Mouse (Mus musculus) kidney, postnatal 0 days (tissue): ENCODE measurements around the gene Ccdc186. TPM values are rescaled to one million over a fixed set of nuclear protein-coding genes. Genes with fewer than 3 reads are reported as not detected.

ENCODE experiments used
- ATAC-seq: fragments of 200-750 bp; cut with Nextera tagmentation; replicated peaks from 2 replicates; pipeline ENCODE4 v1.8.0; 2017; ENCODE audit warnings: low read depth, moderate number of reproducible peaks, moderate TSS enrichment, moderate library complexity; ENCODE audit not compliant: low FRiP score
- DNase-seq: peaks from one replicate; pipeline ENCODE4 v3.0.0-alpha.2; 2016; ENCODE audit warnings: low spot score
- H3K27ac ChIP-seq: fragments of 300-500 bp; sonication (generic); 2 replicates; pipeline ENCODE4 v1.5.1; 2014; ENCODE audit warnings: mild to moderate bottlenecking
- H3K27me3 ChIP-seq: fragments of 300-500 bp; sonication (generic); 2 replicates; pipeline ENCODE4 v1.6.1; 2014; ENCODE audit warnings: low read length, mixed read lengths; ENCODE audit not compliant: insufficient read depth
- H3K36me3 ChIP-seq: fragments of 300-500 bp; sonication (generic); 2 replicates; pipeline ENCODE4 v1.6.1; 2014; ENCODE audit warnings: low read length, mixed read lengths; ENCODE audit not compliant: insufficient read depth
- H3K4me1 ChIP-seq: fragments of 300-500 bp; sonication (generic); replicated peaks from 2 replicates; pipeline ENCODE4 v1.6.1; 2014; ENCODE audit warnings: antibody characterized with exemption, low read length, mixed read lengths; ENCODE audit not compliant: insufficient read depth
- H3K4me2 ChIP-seq: fragments of 300-500 bp; sonication (generic); 2 replicates; pipeline ENCODE4 v1.6.1; 2014; ENCODE audit warnings: mild to moderate bottlenecking, low read length, moderate library complexity, mixed read lengths
- H3K4me3 ChIP-seq: fragments of 300-500 bp; sonication (generic); replicated peaks from 2 replicates; pipeline ENCODE4 v1.5.1; 2014; ENCODE audit warnings: low read depth, low read length
- H3K9ac ChIP-seq: fragments of 300-500 bp; sonication (generic); 2 replicates; pipeline ENCODE4 v1.6.1; 2014; ENCODE audit warnings: low read depth, low read length
- H3K9me3 ChIP-seq: fragments of 300-500 bp; sonication (generic); replicated peaks from 2 replicates; pipeline ENCODE4 v1.6.1; 2016; ENCODE audit warnings: low read length, inconsistent platforms, mixed read lengths
- CTCF ChIP-seq: IDR thresholded peaks from 2 replicates; pipeline ENCODE4 v1.5.1; 2016; ENCODE audit warnings: antibody characterized with exemption, low read depth, mild to moderate bottlenecking, moderate library complexity
- WGBS: fragments of 180-500 bp; shearing (Covaris S2); extraction: QIAGEN DNeasy Blood & Tissue Kit; methylation state at CpG from one replicate; pipeline ENCODE4 v1.1.7; 2014; 5-methylcytosine and 5-hydroxymethylcytosine counted together
- polyA plus RNA-seq: library from polyadenylated mRNA; unstranded; fragments of >200 nt; fragmentation: Nextera tagmentation; extraction: Ambion mirVana; gene quantifications from 2 replicates; pipeline ENCODE4 v1.2.1, GENCODE M21; 2015

The Ccdc186 gene
- polyA plus RNA-seq, 1 experiment from 2014 or later = 20.3 TPM

- Histone ChIP-seq H3K4me1 (peaks cover 7% of the 10 kb centered on the region; the same call in 1 of the 2 replicates), H3K27ac (no peak overlapping the region), H3K4me2 (peak overlapping the region; percentile 53), H3K9me3 (no peaks in the 10 kb centered on the region), H3K36me3 (no peaks in the 10 kb centered on the region), H3K27me3 (peaks cover 8% of the 10 kb centered on the region; the same call in 1 of the 2 replicates), H3K4me3 (peak overlapping the region; percentile 16; the same call in 1 of the 2 replicates), H3K9ac (no peak overlapping the region)
- no peak for TF ChIP-seq CTCF
- no peak for DNase-seq
- ATAC-seq = no peak
- 31% methylated on average over 24 of the region's 24 CpGs for WGBS
Measured at GRCm38 (mm10) chr19:56774971-56775892, 46.8 kb downstream of the Ccdc186 start.

- H3K4me2 ChIP-seq = no peak overlapping the region
- peaks cover 8% of the 10 kb centered on the region; the same call in 1 of the 2 replicates for H3K27me3 ChIP-seq
- WGBS = 79% methylated on average over 9 of the region's 9 CpGs
- DNase-seq = no peak
- TF ChIP-seq CTCF = no peak
- H3K9ac ChIP-seq = no peak overlapping the region
- H3K9me3 ChIP-seq = no peaks in the 10 kb centered on the region
- H3K36me3 ChIP-seq = no peaks in the 10 kb centered on the region
- ATAC-seq = no peak; the same call in 1 of the 2 replicates
- peaks cover 7% of the 10 kb centered on the region; the same call in 1 of the 2 replicates for H3K4me1 ChIP-seq
- no peak overlapping the region for H3K27ac ChIP-seq
- H3K4me3 ChIP-seq = no peak overlapping the region
Measured at GRCm38 (mm10) chr19:56774408-56774962, 47.5 kb downstream of the Ccdc186 start.

DNA sequence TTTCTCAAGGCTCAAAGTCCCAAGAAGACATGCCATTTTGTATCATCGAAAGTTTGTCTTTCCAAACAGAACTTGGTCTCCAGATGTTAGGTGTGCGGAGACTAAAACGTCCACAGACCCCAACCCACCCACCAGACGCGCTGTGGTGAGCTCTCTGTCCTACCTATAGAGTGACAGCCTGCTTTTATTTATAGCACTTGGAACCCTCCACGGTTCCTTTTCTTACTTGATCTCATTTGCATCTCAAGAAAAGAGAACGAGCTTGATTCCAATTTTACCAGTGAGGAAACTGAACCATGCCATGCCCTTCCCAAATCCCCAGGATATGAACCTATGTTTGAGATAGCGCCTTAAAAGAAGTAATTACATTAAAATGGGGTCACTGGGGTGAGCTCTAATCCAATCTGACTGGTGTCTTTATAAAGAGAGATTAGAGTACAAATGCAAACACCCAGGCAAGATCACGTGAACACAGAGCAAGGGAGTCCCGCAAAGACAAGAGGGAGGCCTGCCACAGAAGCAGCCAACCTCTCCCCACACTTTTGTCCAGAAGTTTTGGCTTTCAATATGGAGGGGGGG is 48.5 kb downstream of the Ccdc186 start:
- WGBS = 74% methylated on average over 10 of the region's 10 CpGs
- Histone ChIP-seq H3K27ac (no peak overlapping the region), H3K4me1 (peaks cover 7% of the 10 kb centered on the region; the same call in 1 of the 2 replicates), H3K36me3 (no peaks in the 10 kb centered on the region), H3K4me3 (no peak overlapping the region), H3K27me3 (peaks cover 8% of the 10 kb centered on the region; the same call in 1 of the 2 replicates), H3K4me2 (no peak overlapping the region), H3K9ac (no peak overlapping the region), H3K9me3 (no peaks in the 10 kb centered on the region)
- no peak for TF ChIP-seq CTCF
- DNase-seq = no peak
- no peak for ATAC-seq

- Histone ChIP-seq H3K27me3 (peaks cover 8% of the 10 kb centered on the region; the same call in 1 of the 2 replicates), H3K36me3 (no peaks in the 10 kb centered on the region), H3K27ac (no peak overlapping the region), H3K4me1 (peaks cover 7% of the 10 kb centered on the region; the same call in 1 of the 2 replicates), H3K4me3 (no peak overlapping the region), H3K4me2 (no peak overlapping the region), H3K9me3 (no peaks in the 10 kb centered on the region), H3K9ac (no peak overlapping the region)
- DNase-seq (no peak), ATAC-seq (no peak)
- WGBS = 84% methylated on average over 7 of the region's 7 CpGs
- TF ChIP-seq CTCF = no peak
Measured at GRCm38 (mm10) chr19:56772158-56772557, 49.8 kb downstream of the Ccdc186 start.

DNA sequence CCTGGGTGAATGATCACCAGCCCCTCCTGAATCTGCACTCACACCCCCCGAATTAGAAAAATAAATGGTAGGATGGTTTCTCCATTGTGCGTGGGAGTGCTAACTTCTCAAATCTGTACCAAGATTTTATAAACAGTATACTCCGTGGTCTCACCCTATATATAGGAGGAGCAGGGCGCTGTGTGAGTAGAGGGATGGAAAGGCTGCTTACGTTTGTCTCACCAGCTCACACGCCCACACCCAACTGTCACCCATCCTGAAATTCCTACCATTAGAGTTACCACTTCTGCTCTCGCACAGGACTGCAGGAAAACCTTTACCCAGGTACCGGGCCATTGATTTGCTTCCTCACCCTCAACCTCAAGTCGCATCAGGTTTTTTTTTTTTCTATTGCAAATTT is 53.0 kb downstream of the Ccdc186 start:
- Histone ChIP-seq H3K4me2 (no peak overlapping the region), H3K9ac (no peak overlapping the region), H3K4me1 (no peaks in the 10 kb centered on the region), H3K4me3 (no peak overlapping the region), H3K9me3 (no peaks in the 10 kb centered on the region), H3K27ac (no peak overlapping the region), H3K36me3 (no peaks in the 10 kb centered on the region), H3K27me3 (no peaks in the 10 kb centered on the region)
- no peak for DNase-seq
- no peak for ATAC-seq
- no peak for TF ChIP-seq CTCF
- WGBS = 80% methylated on average over 9 of the region's 9 CpGs

GRCm38 (mm10) chr19:56762686-56763085 is 59.3 kb downstream of the Ccdc186 start:
- TF ChIP-seq CTCF = no peak
- ATAC-seq (no peak), DNase-seq (no peak)
- H3K9me3 ChIP-seq = no peaks in the 10 kb centered on the region
- WGBS = 94% methylated on average over 4 of the region's 4 CpGs
- no peaks in the 10 kb centered on the region for H3K36me3 ChIP-seq
- H3K27me3 ChIP-seq = no peaks in the 10 kb centered on the region
- no peak overlapping the region for H3K27ac ChIP-seq
- H3K9ac ChIP-seq = no peak overlapping the region
- H3K4me2 ChIP-seq = no peak overlapping the region
- no peak overlapping the region for H3K4me3 ChIP-seq
- H3K4me1 ChIP-seq = no peaks in the 10 kb centered on the region
